Mouse (Mus musculus): ENCODE results near the gene Rhd.

GRCm38 (mm10) chr4:134835486-134835885 lies 28.9 kb upstream of the Rhd start:
- no peak for TF ChIP-seq CTCF (IDR thresholded peaks at IDR 0.05; ENCODE audit: low read depth, low read length)
- TF ChIP-seq POLR2A (IDR thresholded peaks at IDR 0.05; ENCODE audit: borderline replicate concordance, low read depth, low read length), result no peak

Measured in bone marrow macrophage, adult 2 months (primary cell).